Mouse (Mus musculus) neural tube, postnatal 0 days (tissue): ENCODE data around the gene Rhoc. TPM values are rescaled to one million over a fixed set of nuclear protein-coding genes. Genes with fewer than 3 reads are reported as not detected.

Experiments used
- polyA plus RNA-seq: library from polyadenylated mRNA; unstranded; fragments of >200 nt; fragmentation: Nextera tagmentation; extraction: Ambion mirVana; gene quantifications from 2 replicates; pipeline ENCODE4 v1.2.1, GENCODE M21; 2015

The Rhoc gene
- polyA plus RNA-seq: 79.1 and 85.0 TPM in 2 replicates

GRCm38 (mm10) chr3:104788075-104788474 lies at the start of gene Rhoc:
TSS of gene Rhoc (plus strand) at chr3:104788375.

DNA sequence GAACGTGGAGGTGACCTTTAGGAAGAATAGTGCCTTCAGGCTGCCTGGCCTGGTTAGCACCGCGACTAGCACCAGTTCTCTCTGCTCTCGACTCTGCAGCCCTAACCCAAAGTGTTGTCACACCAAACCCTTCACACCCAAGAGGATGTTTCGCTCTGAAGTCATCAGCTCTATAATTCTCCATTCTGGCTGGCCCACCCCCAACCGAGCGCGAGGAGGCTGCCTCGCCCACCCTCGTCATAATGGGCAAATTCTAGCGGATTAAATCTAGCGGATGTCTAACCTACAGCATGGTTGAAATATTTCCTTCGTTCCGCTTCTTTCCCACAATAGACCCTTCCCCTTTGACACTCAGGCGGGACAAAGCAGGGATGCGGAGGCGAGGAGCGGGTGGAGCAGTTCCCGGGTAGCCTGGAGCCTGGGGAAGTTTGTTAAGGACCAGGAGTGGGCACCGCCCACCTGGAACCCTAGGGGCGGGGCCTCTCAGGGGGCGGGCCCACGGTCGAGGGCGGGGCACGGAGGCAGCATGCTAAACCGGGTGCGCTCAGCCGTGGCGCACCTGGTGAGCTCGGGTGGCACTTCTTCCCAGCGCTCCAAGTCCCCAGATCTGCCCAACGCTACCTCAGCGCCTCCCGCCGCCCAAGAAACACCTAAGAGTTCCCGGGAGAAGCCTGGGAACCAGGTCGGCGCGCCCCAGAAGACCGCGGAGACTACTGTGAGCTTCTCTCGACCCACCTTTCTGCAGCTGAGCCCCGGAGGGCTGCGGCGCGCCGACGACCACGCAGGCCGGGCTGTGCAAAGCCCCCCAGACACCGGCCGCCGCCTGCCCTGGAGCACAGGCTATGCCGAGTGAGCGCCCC lies 7.4 kb upstream of the Rhoc start, which contains the start of gene Ppm1j:
Ppm1j (plus strand) TSS at position 496 of the 860 bp plus-strand sequence.

GRCm38 (mm10) chr3:104781471-104781903 lies 6.7 kb upstream of the Rhoc start, which contains the start of gene Fam19a3:
TSS of gene Fam19a3 (minus strand) at chr3:104781840.

GRCm38 (mm10) chr3:104817991-104818748 lies 30.0 kb downstream of the Rhoc start, which contains the start of gene Mov10:
TSS of gene Mov10 (minus strand) at chr3:104818563.

Other genes starting within 250 kb of the Rhoc start
- gene Slc16a1, start 149.7 kb upstream of the Rhoc start, polyA plus RNA-seq: 22.3 and 24.6 TPM in 2 replicates
- 1.8 and 5.1 TPM in 2 replicates for gene Ppm1j, start 7.3 kb upstream of the Rhoc start, polyA plus RNA-seq
- 0.05 TPM in 1 of 2 replicates, not detected in the other for gene Fam19a3, start 6.5 kb upstream of the Rhoc start, polyA plus RNA-seq
- gene Mov10, start 30.2 kb downstream of the Rhoc start, polyA plus RNA-seq: 9.7 and 11.6 TPM in 2 replicates
- 24.8 and 31.7 TPM in 2 replicates for gene St7l, start 75.6 kb downstream of the Rhoc start, polyA plus RNA-seq
- gene Capza1, start 76.1 kb downstream of the Rhoc start, polyA plus RNA-seq: 89.3 and 96.2 TPM in 2 replicates
- gene Wnt2b, start 173.5 kb downstream of the Rhoc start, polyA plus RNA-seq: 0.49 and 0.64 TPM in 2 replicates